In genomic region chr17:83939344-83939743, GRCm38 (mm10) we compare ENCODE assay signal across 13 mouse cellular contexts.
DNase-seq lines count a peak whose midpoint lies in the region; ATAC-seq and TF ChIP-seq lines count a peak whose summit lies in the region.
"Had no signal": no experiment of that assay in that cellular context is flagged by ENCODE, and none has a peak within 500 bp of the region (broad histone marks: within the 10 kb centered on the region; RNA-seq: fewer than 3 reads in every experiment).

No protein-coding gene starts in this region.

- H3K4me3 ChIP-seq in gastrocnemius, adult 2 months, result peak overlapping the region; percentile 15; the same call in 1 of the 2 replicates
- H3K4me3 ChIP-seq in left cerebral cortex, adult 2 months, result no peak overlapping the region
- no peak overlapping the region for H3K4me3 ChIP-seq in forebrain, embryonic 15.5 days
- H3K4me3 ChIP-seq in limb, embryonic 14.5 days (replicated peaks; ENCODE audit: low read length), result no peak overlapping the region
- H3K4me3 ChIP-seq: heart, embryonic 15.5 days; midbrain, embryonic 12.5 days had no signal

- H3K9me3 ChIP-seq in forebrain, embryonic 15.5 days, result no peaks in the 10 kb centered on the region
- H3K9me3 ChIP-seq in limb, embryonic 14.5 days (ENCODE audit: control insufficient read depth, low read length), result no peaks in the 10 kb centered on the region
- H3K9me3 ChIP-seq: heart, embryonic 15.5 days; midbrain, embryonic 12.5 days had no signal

- no peaks in the 10 kb centered on the region for H3K36me3 ChIP-seq in forebrain, embryonic 15.5 days
- H3K36me3 ChIP-seq in limb, embryonic 14.5 days (ENCODE audit: control insufficient read depth, insufficient read depth, low read length), result no peaks in the 10 kb centered on the region
- H3K36me3 ChIP-seq: G1E; heart, embryonic 15.5 days; midbrain, embryonic 12.5 days had no signal

- peaks cover 19% of the 10 kb centered on the region for H3K4me1 ChIP-seq in forebrain, embryonic 15.5 days
- peaks cover 34% of the 10 kb centered on the region for H3K4me1 ChIP-seq in limb, embryonic 14.5 days (ENCODE audit: control insufficient read depth, insufficient read depth, low read length)

- WGBS in forebrain, embryonic 15.5 days, result 69% methylated on average over 10 of the region's 10 CpGs
- 55% methylated on average over 10 of the region's 10 CpGs for WGBS in limb, embryonic 14.5 days

- no peak for TF ChIP-seq CTCF in gastrocnemius, adult 2 months (IDR thresholded peaks at IDR 0.05)
- no peak for TF ChIP-seq CTCF in left cerebral cortex, adult 2 months (IDR thresholded peaks at IDR 0.05)

- H3K4me2 ChIP-seq in forebrain, embryonic 15.5 days (replicated peaks), result no peak overlapping the region
- H3K4me2 ChIP-seq in limb, embryonic 14.5 days (replicated peaks; ENCODE audit: low read depth, low read length, severe bottlenecking), result no peak overlapping the region
- H3K4me2 ChIP-seq: heart, embryonic 15.5 days; midbrain, embryonic 12.5 days had no signal

- H3K27me3 ChIP-seq in forebrain, embryonic 15.5 days, result no peaks in the 10 kb centered on the region; the same call in 1 of the 2 replicates
- no peaks in the 10 kb centered on the region for H3K27me3 ChIP-seq in limb, embryonic 14.5 days (ENCODE audit: control insufficient read depth, insufficient read depth, low read length)
- H3K27me3 ChIP-seq: heart, embryonic 15.5 days; midbrain, embryonic 12.5 days had no signal

- ATAC-seq in forebrain, embryonic 15.5 days (replicated peaks), result no peak
- ATAC-seq in limb, embryonic 14.5 days (ENCODE audit: low FRiP score, low read depth), result no peak
- ATAC-seq: liver, postnatal 0 days had no signal

- H3K27ac ChIP-seq in gastrocnemius, adult 2 months, result peak overlapping the region; percentile 83
- H3K27ac ChIP-seq in left cerebral cortex, adult 2 months, result peak overlapping the region; percentile 28; the same call in 1 of the 2 replicates
- H3K27ac ChIP-seq in forebrain, embryonic 15.5 days (replicated peaks), result peak overlapping the region; percentile 29; the same call in 1 of the 2 replicates
- H3K27ac ChIP-seq in limb, embryonic 14.5 days (replicated peaks; ENCODE audit: low read depth, low read length), result peak overlapping the region; percentile 90
- H3K27ac ChIP-seq: heart, embryonic 15.5 days; midbrain, embryonic 12.5 days had no signal

- intact Hi-C loops in gastrocnemius, adult 2 months (cut with DNase I), result no loop called here
- intact Hi-C loops in left cerebral cortex, adult 2 months (cut with DNase I), result no loop called here

- H3K9ac ChIP-seq in forebrain, embryonic 15.5 days (replicated peaks), result no peak overlapping the region
- H3K9ac ChIP-seq in limb, embryonic 14.5 days (ENCODE audit: low read depth, low read length, severe bottlenecking), result no peak overlapping the region
- H3K9ac ChIP-seq: heart, embryonic 15.5 days; liver, postnatal 0 days; midbrain, embryonic 12.5 days had no signal

- TF ChIP-seq POLR2A in limb, embryonic 14.5 days (IDR thresholded peaks at IDR 0.05; ENCODE audit: borderline replicate concordance, extremely low read depth, insufficient read depth, insufficient read length), result no peak

- no peak for DNase-seq in gastrocnemius, adult 2 months
- DNase-seq in gastrocnemius, postnatal 4 days (ENCODE audit: low spot score in 2 of 2), result no peak
- no peak for DNase-seq in left cerebral cortex, adult 2 months (ENCODE audit: extremely low spot score in 1 of 2, low spot score in 2 of 2)
- no peak for DNase-seq in left cerebral cortex, adult 8-10 months (ENCODE audit: low spot score in 2 of 2)
- DNase-seq in limb, embryonic 14.5 days (ENCODE audit: low spot score), result no peak
- no peak for DNase-seq in frontal cortex, postnatal 25 days (ENCODE audit: low spot score in 2 of 2)
- DNase-seq in cerebellum, postnatal 10 days, result no peak
- DNase-seq: liver, postnatal 0 days; thymus, postnatal 25 days had no signal

Comparison
In these comparisons a context has a peak if more than half of its experiments do, and no peak if none do; other contexts are left out.
1. H3K27ac ChIP-seq: peak in every context shown above with its lines; median percentile 90 in limb, embryonic 14.5 days; 83 in gastrocnemius, adult 2 months; 29 in forebrain, embryonic 15.5 days; 28 in left cerebral cortex, adult 2 months.